Mouse (Mus musculus): ENCODE results near the gene Ccl2.

The Ccl2 gene

DNA sequence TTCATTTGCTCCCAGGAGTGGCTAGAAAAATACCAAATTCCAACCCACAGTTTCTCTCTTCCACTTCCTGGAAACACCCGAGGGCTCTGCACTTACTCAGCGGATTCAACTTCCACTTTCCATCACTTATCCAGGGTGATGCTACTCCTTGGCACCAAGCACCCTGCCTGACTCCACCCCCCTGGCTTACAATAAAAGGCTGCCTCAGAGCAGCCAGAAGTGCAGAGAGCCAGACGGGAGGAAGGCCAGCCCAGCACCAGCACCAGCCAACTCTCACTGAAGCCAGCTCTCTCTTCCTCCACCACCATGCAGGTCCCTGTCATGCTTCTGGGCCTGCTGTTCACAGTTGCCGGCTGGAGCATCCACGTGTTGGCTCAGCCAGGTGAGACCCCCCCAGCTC lies at the start of gene Ccl2:
Gene Ccl2, plus strand, starts transcription at position 216 of the 400 bp plus-strand sequence.
- no peak for DNase-seq (ENCODE audit: low spot score)

DNA sequence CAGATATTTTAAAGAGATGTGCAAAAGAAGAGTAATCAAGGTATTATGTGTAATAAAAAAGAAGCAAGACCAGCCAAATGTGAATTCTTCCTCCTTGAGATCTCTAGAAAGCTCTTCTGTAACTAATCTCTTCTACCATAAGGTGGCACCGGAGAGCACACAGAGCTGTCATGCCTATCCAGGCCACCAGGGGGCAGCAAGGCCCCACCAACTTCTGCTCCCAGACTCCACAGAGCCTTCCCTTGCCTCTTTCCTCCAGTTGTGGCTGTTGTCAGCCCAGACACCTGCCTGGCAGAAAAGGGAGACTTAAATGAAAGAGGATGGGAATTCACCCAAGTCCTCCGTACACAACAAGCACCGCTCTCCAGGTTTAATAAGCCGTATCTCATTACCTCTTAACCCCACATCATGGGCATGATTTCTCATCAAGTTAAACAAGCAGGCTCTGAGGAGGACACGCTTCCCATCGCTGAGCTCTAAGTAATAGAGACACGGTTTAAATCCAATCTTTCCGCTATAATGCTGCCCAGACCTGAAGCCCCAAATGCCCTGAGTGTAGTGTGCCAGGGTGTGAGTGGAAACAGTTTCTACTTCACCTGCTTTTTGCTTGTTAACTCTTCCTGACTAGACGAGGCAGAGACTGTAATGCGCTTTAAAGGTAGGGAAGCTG lies 39.1 kb upstream of the Ccl2 start:
- peak; percentile 78 for DNase-seq (ENCODE audit: low spot score)

DNA sequence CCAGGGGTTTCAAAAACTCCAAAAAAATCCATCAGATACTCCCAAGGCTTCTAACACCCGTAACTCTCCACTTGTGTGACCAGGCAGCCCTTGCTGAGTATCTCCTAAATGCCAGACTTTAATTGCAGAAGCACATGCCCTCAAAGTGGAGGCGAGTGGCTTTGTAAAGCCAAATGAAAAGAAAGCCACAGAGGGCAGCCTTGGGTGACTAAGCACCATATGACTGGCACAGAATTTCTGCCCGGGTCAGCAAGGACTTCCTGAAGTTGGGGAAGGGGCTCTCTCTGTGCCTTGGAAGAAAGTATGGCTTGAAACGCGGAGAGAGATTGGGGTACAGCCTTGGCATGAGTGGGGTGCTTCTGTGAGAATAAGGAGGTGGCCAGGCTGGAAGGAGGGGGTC lies 38.3 kb upstream of the Ccl2 start:
- no peak for DNase-seq (ENCODE audit: low spot score)

DNA sequence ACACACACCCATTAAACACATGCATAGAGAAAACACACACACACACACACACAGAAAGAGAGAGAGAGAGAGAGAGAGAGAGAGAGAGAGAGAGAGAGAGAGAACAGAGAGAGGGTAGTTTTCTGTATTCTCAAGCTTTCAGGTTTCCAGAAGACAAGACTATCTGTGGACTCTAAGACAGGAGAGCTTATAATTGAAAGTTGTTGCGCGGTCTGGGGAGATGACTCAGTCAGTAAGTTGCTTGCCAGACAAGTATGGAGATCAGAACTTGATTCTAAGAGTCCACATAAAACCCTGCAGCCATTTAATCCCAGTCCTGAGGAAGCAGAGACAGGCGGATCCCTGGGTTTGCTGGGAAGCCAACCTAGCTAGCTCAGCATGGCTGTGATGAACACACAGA lies 36.7 kb upstream of the Ccl2 start:
- DNase-seq (ENCODE audit: low spot score): no peak

DNA sequence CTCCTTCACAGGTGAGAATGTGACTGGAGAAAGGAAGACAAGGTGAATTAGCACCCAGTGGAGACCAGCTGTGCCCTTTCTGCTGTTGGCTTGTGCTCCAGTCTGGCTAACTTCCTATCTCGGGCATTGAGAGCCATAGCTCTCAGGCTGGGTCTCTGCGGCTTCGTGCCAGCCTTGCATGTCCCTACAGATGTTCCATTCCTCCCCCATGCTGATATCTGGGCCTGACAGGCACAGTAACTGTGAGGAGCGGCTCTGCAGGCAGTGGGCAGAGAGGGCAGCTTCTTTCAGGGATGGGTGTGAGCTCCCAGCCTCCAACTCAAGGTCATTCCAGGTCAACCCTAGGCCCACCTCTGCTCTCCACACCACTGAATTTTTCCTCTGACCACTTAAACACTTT lies 35.9 kb upstream of the Ccl2 start:
- DNase-seq (ENCODE audit: low spot score): no peak

DNA sequence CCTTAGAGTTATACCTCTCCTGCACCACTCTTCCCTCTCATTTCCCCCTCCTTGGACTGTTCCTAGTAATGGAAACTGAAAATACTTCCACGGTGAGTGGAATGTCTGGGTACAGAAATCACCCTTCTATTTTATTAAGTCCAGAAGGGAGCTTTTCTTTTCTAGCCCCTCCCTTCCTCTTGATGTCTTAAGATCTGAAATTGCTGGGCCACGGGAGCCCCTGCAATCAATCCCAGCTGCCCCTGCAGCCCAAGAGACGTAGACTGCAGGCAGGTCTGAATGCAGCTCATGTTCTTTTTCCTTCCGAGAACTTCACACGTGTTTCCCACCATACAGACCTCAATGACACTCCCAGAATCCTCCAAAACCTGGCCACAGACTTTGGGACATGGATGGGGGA lies 34.8 kb upstream of the Ccl2 start:
- DNase-seq (ENCODE audit: low spot score): no peak

DNA sequence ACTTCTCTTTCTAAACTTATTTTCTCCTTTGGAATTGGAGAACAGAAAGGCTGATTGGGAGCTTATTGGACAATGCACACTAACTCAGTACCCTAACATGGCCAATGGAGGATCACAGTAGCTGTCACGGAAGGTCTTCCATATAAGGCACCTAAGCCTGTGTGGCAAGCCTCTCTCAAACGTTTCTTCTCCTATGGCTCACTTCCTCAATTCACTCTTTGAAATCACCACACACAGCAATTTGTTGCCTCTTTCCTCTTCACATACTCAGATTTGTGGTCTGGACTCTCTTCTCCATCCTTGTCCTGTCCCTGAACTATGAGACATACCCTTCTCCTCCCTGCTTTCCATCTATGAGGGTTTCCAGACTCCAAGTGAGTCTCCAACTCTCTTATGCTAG lies 30.6 kb upstream of the Ccl2 start:
- no peak for DNase-seq (ENCODE audit: low spot score)

DNA sequence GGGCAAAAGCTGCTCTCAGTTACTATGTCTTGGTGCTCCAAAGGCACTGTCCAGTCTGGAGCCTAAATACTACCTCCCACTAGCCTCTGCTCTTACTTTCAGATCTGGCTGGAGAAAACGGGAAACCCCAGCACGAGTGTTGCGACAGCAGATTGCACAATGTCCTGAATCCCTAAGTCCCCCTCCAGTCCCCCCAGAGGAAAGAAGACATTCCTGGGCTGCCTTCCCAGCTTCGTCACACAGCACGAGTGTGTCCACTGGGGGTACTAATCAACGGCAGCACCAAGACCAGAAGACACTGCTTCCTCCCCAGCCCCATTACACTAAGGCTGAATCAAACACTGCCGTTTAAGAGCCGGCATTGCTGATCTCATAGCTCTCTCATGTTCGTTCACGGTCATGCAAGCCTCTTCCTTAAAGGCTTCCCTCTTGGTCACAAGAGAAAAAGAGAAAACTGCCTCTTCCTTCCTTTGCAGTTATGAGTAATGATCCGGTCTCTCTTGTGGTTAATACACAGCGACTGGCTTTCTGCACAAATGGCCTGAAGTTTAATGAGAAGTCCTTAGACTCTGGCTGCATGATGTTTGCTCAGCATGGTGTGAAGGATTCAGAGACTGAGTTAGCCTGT lies 28.5 kb upstream of the Ccl2 start:
- DNase-seq (ENCODE audit: low spot score): no peak

DNA sequence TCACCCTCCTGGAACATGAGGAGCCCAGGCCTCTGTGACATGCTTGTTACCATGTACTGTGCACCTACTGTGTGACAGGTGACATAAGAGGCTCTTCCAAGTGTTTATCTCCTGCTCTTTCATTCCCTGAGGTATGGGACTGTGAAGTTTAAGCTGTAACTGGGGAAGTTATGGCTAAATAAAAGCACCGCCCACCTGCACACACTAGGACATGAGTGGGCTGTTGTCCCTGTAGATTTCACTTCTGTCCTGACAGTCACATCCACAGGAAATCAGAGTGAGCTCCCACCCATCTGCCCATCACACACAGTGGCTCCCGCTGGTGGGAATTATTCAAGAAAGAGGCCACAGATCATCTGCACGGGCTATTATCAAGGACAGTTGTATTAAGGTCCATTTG lies 25.3 kb upstream of the Ccl2 start:
- no peak for DNase-seq (ENCODE audit: low spot score)

DNA sequence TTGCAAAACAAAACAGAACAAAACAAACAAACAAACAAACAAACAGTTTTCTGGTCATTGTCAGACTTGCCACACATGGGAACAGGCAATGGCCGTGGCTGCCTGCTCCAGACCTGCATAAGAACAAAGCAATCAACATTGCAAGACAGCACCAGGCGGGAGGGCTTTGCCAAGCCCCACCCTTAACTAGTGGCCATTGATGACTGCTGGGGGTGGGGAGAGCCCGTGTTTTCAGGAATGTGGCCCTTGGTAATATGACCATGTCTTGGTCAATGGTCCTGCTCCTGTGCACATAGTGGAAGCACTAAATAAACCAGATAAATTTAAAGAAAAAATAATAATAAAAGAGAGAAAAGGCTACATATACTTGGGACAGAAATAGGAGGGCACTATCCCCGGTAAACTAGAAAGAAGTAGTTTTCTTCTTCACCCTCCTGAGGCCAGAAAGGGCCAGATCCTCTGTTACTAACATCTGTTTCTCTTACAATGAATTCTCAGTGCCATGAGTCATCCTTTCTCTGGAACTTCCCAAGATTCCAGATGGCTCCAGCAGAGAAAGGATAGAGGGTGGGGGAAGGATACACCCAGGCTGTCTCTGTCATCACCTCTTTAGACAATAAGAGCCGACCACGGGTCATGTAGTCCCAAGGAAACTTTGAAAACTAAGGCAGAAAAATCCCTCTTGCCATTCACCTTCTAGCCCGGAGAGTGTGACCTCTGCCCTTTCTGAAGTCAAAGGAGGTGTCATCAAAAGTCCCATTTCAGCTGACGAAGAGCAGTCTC lies 23.8 kb upstream of the Ccl2 start:
- no peak for DNase-seq (ENCODE audit: low spot score)

DNA sequence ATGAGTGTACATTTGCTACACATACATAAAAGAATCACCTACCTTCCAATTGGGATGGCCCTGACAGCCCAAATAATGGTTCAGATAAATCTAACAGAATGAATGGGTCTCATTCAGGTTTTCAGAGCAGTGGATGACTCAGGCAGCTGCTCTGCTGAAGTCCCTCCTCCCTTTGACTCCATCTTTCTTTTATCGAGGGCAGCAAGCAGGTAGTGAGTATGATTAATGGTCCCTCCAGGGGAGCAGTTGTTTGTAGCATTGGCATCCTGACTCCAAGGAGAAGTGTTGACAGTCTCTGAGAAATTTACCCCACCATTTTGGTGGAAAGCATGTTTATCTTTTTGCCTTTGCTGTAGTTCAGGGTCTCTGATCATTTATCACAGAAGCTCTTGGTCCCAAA lies 21.6 kb upstream of the Ccl2 start:
- no peak for DNase-seq (ENCODE audit: low spot score)

DNA sequence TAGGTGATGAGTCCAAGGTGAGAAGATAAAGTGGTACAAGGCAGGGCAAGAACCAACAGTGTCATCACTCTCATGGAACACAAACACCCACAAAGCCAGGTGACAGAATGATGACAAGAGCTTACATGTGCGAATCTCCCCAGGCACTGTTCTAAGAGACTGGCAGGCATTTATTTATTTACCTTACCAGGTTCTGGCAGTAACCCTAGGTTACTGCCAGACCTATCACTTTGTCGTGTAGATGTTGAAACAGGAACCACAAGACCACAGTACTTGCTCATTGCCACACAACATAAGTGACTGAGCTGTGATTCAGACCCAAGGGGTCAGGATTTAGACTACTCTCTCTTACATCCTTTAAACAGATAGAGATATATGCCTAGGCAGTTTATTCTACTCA lies 20.3 kb upstream of the Ccl2 start:
- DNase-seq (ENCODE audit: low spot score): no peak

DNA sequence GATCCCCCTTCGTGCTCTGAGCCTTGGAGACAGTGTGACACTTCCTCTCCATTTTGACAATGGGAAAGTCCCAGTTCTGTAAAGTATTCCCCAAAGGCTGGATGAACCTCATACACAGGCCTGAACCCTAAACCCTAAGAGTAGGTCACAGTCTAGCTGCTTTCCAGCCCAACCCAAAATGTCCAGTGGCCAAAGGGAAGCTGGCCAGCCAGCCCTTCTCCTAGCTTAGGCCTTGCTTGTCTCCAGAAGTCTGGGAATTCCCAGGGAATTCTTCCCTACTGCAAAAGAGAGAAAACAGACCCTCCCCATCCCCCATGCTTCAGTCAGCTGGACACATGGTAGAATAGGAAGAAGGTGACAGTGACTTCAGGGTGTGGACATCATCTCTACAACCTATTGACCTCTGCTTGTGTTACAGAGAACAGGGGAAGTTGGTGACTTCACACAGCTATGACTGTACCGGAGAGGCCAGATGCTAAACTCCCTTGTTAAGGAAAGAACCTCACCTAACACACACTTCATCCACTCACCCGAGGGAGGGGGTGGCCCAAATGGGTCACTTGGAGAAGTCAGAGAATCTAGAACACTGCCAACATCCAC lies 19.1 kb upstream of the Ccl2 start:
- DNase-seq (ENCODE audit: low spot score): no peak

DNA sequence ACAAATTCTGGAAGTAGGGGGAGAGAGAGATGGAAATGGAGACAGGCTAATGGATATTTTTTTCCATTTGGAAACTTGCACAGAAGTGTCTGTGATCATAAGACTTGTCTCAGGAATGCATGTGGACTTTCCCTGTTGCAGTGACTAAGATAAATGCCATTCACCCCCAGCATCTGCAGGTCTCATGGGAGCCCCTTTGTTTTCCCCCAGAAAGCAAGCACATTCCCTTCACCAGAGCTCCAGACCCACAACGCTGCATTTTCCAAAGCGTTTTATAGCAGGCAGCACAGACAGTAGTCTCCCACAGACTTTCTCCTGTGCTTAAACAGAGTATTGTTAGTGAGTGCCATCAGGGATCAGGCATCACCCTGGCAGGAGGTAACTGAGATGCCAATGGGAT lies 16.0 kb upstream of the Ccl2 start:
- DNase-seq (ENCODE audit: low spot score): no peak

DNA sequence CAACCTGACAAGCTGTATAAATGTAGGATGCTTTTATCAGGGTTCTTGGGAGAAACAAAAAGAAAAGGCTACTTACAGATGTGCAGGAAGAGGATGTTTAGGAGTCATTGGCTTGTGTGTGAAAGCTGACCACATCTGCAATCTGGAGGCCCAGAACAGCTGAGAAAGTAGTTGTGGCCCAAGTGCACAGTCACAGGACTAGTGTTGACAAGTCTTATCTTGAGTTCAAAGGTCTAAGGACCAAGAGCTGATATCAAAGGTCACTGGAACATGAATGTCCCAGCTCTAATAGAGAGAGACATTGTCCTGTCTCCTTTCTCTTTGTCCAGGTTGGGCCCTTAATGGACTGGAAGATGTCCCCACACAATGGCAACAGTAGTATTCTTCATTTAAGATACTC lies 15.6 kb upstream of the Ccl2 start:
- DNase-seq (ENCODE audit: low spot score): no peak

DNA sequence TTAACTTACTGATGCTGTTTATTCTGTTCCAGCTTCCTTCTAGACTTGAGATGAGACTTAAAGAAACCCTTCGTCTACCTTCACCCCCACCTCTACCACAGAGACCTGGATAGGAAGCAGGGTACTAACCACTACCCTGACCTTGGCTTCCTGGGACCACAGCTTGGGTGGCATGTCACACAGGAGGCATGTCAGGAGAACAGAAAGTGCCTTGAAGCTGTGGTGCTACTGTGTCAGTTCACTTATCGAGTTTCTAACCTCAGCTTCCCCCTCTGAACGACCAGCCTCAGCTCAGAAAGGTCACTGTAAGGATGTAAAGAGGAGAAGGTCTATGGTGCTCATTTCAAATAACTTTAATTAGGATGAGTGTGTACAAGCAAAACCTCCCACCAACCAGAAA lies 14.0 kb upstream of the Ccl2 start:
- no peak for DNase-seq (ENCODE audit: low spot score)

DNA sequence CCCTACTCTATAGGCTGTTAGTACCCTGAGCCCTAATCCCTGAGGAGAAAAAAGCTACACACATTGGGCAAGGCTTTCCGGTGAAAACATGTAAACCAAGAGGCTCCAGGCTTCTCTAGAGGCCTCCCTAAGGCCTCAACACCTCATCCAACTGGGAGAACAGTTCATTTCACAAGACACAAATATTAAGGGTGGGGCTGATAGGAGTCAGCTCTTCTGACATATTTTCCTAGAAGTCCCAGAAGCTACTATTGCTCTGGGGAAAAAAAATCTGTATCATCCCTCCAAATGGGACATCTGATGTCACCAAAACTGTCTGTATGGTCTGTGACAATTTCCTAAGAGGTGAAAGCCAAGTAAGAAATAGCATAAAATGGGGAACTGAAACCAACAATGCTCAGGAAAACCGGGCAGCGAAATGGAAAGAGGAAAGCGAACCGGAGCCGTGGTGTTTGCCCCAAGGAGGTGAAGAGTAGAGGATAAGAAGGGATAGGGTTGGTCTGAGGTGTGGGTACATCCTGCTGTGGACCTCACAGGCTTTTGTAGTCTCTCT lies 12.8 kb upstream of the Ccl2 start:
- DNase-seq (ENCODE audit: low spot score): no peak

DNA sequence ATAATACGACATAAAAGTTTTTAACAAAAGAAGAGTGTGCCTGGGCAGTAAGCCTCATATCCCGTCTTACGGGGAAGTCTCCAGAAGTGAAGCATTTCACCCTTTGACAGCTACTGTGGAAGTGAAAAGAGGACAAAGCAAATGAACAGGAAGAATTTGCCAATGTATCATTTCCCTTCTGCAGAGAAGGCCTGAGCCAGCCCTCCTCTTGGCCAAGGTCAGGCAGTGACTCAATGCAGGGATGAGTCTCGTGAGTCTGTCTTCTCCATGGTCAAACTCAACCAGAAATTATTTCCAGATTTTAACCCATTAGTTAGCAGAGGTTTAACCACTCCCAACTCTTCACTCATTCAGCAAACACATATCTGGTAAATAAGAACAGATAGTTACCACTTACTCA lies 11.6 kb upstream of the Ccl2 start:
- DNase-seq (ENCODE audit: low spot score): no peak

DNA sequence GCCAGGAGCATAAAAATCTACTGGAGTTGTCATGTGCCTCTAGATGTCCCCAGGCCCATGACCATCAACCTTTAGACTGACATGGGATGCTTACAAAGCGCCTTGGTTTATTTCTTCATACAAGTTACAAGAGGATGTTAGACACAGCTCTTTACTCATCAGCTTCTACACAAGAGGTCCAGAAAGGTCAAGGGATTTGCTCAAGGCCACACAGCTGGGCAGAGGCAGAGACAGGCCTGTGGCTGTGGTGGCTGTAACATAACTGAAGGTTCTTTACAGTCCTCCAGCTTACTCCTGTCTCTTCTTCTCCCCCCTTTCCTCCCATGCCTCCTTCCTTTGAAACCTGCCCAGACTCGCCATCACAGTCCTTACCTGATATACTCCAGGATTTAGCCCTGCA lies 5.2 kb upstream of the Ccl2 start:
- DNase-seq (ENCODE audit: low spot score): no peak

DNA sequence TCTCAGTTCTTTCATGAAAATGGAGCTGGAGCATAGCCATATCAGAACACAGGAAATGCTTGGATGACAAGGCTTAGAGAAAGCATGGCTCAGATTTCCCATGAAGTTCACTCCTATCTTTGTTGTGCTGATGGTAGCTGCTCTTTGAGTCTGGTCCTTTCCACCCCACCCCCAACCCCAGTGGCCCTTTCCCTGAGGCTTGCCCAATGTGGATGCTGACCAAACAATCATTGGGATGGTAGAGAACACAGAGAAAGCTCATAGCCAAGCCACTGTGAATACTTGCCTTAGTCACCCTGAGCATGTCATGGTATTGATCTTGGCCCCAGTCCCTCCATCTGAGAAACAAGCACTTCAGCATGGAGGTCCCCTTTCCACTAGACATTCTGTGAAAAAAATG lies 3.2 kb upstream of the Ccl2 start:
- no peak for DNase-seq (ENCODE audit: low spot score)

DNA sequence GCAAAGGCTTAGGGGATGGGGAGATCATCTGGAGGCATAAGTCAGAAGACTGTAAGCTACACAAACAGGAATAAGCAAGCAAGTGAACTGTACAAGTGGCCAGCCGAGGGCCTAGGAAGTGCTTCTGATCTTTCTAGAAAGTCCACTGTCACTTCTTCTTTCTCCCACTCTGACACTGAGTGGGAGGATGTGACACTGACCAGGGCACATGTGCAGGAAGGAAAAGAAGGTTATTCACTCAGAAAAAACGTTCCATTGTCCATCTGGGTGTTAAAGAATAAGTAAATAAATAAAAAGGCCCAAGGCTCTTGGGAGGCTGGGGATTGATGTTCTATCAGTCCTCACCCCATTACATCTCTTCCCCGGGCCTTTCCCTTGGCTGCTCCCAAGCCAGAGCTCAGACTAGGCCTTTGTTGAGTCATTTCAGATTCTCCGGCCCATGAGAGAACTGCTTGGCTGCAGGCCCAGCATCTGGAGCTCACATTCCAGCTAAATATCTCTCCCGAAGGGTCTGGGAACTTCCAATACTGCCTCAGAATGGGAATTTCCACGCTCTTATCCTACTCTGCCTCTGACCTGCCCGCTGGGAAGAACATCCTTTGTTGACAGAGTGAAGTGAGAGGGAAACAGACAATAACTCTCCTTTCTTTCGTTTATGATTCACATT lies 2.6 kb upstream of the Ccl2 start:
- no peak for DNase-seq (ENCODE audit: low spot score)

DNA sequence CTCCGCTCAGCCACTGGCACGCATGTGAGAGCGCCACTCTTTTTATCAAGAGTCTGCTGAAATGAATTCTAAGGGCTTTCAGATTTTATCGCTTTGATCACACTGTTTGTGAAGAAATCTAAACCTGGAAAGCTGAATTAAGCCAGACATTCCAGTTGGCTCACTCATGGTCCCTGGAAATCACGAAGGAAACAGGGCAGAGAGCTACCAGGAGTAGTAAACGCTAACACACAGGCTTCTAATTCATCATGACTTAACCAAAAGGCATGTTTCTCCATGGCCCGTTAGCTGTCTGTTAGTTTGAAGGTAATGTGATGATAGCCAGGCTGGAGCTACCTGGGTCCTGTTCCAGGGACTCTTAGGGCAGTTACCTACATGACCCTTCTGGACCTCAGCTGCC lies 925 bp upstream of the Ccl2 start:
- no peak for DNase-seq (ENCODE audit: low spot score)
